Mouse (Mus musculus) thymus, postnatal 4 days (tissue): ENCODE results near the gene Ccr6.

Experiments
- DNase-seq: peaks from one replicate; pipeline ENCODE4 v3.0.0; 2021

Ccr6 gene

GRCm38 (mm10) chr17:8285056-8285455 is 49.2 kb downstream of the Ccr6 start:
- DNase-seq: no peak

DNA sequence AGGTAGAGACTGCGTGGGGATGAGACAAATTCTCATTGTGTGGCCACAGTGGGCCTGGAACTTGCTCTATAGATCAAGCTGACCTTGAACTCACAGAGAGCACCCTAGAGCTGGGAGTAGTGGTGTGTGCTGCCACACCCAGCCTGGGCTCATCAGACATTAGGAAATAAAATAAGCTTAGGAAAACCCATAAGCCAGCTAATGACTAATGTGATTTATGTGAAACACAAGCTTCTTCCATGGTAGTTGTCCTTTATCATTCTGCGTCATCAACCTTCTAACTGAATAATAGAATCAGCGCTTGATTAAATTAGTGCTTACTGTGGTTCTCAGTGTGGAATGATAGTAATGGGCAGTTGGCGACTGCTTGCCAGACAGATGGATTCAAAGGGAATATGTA is 51.1 kb downstream of the Ccr6 start:
- DNase-seq: no peak

- DNase-seq: no peak
Observed at GRCm38 (mm10) chr17:8289993-8290679, 54.3 kb downstream of the Ccr6 start.

DNA sequence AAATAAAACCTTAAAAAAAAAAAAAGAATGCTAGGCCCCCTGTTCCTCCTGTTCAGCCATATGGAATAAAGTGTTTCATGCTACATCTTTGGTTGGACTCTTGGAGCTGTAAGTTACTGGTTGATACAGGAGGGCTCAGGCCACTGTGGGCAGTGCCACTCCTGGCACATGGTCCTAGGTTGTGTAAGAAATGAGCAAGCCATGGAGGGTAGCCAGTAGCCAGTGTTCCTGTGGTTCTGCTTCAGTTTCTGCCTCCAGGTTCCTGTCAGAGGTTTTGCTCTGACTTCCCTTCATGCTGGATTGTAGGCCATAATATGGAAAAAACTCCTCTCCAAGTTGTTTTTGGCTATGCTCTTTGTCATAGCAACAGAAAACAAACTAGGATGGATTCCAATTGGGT is 54.9 kb downstream of the Ccr6 start:
- no peak for DNase-seq

DNA sequence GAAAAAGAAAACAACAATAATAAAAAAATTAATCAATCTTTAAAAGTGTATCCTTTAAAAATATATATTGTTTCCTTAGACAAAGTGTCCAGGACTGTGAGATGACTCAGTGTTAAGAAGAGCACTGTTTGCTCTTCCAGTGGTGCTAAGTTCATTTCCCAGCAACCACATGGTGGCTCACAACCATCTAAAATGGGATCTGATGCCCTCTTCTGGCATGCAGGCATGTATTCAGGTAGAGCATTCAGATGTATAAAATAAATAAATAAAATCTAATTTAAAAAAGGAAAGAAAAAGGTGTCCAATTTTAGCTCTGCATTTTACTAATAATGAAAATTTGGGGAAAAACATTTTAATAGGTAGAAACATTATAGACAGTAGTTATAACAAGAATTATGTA is 60.0 kb downstream of the Ccr6 start:
- no peak for DNase-seq

GRCm38 (mm10) chr17:8296313-8296844 is 60.5 kb downstream of the Ccr6 start:
- DNase-seq: no peak

DNA sequence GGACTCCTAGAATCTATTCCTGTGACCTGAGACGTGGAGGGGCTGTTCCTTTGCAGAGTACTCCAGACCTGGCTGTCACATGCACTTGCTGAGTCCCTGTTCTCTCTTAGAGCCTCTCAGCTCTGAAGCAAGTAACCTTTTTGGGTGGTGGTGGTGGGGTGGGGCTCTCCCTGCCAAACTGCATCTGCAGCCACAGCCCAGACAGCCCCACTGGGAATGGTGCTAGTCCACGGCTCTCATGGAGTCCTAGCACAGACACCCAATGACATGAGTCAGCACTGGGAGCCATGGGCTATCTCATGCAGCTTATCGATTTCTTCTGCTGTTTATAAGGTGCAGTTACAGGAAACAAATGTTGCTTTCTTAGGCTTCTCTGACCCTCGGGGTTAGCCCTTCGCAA is 61.9 kb downstream of the Ccr6 start:
- DNase-seq: no peak

GRCm38 (mm10) chr17:8298281-8298680 is 62.4 kb downstream of the Ccr6 start:
- DNase-seq: no peak

DNA sequence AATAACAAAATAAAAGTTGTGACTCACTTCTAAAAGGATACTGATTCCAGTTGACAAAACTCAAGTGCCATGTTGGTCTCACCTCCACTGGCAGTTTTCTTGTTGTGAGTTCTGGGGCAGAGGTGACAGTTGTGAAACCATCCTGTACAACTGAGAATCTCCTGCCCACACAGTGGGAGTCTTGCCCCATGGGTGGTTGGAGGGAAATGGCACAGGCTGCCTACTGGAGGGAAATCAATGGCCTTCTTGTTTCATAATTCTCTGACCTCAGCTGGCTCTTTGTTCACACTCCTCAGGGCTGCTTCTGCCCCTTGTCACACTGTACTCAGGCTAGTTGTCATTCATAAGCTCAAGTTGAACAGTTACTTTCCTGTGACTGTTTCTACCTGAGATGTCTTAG is 63.7 kb downstream of the Ccr6 start:
- no peak for DNase-seq

GRCm38 (mm10) chr17:8301515-8301914 is 65.7 kb downstream of the Ccr6 start:
- DNase-seq: no peak

DNA sequence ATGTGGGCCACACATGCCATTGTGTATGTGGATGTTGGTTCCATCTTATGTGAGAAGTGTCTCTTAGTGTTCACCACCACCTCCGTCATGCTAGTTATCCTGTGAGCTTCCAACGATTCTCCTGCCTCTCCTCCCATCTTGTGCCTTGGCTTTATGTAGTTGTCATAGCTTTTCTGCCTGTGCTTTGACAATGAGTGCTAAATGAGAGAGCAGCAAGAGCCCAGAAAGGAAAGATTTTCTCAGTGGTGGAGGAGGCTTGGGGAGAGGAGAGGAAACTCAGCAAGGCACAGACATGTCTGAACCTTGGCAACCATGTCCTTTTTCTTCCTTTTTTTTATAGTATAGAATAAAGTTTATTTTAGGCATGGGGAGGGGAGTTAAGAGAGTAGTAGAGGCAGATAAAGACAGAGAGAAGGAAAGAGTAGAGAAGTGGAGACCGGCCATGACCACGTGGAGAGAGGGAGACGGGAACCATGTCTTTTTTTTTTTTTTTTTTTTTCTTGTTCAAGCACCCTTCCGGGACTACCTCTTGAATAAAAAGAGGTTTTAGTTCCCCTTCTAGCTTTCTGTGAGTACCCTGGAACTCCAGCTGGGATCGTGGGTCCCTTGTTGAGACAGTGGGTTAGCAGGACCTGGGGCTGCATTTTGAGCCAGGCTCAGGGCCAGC is 67.1 kb downstream of the Ccr6 start:
- DNase-seq: no peak

GRCm38 (mm10) chr17:8303671-8304070 is 67.8 kb downstream of the Ccr6 start:
- DNase-seq: no peak

DNA sequence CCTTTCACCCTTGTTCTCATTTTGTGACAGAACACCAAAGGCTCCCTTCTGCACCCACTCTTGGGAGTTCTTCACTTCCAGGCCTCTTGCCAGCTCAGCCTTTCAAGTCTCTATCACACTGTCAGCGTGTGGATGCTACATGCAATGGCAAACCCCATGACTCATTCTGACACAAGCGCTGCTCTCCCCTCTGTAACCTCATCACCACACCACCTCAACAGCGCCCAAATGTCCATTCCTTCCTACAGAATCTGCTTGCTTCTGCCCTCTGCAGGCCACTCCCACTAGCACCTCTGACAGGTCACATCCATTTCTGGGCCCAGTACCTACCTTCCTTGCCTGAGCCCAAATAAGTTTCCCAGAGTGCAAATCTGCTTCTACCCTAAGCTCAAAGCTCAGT is 70.0 kb downstream of the Ccr6 start:
- DNase-seq: no peak
